Mouse (Mus musculus) layer of hippocampus, adult 8-10 months (tissue): ENCODE results near the gene Zfp426. TPM values are rescaled to one million over a fixed set of nuclear protein-coding genes. Genes with fewer than 3 reads are reported as not detected.
A peak's percentile ranks its signal among the peaks of the same experiment; 100 is the strongest.

Experiments used
- DNase-seq, 2 experiments: peaks; one replicate each; pipeline ENCODE4 v3.0.0; 2022; ENCODE audit warnings: low spot score in 2 of 2
- total RNA-seq, 4 experiments: library from RNA; stranded (reverse); gene quantifications; 2 replicates each; pipeline ENCODE4 v1.2.4; 2022

Gene Zfp426
- total RNA-seq, result 10 to 100 TPM; 26.3 to 34.1 (median 29.9) TPM

GRCm38 (mm10) chr9:20492527-20493233 is at the start of gene Zfp426:
Zfp426 (minus strand) TSS chr9:20492746.
- DNase-seq, result peak; percentile 75 to 83

DNA sequence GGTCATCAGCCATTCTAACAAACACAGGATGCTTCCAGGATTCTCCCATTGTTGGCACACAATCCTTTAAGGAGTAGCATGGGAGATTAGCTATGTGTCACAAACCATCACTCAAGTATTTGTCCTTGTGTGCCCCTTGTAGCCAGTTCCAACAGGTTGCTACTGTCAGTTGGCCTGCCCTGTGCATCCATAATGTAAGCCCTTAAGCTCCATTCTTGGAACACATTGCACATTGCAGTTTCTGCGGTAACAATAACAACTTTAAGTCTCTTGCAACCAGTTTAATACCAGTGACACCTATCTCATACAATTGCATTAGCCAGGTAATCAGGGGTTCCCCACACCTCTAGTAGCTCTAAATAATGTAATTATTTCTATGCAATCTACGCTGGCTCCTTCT is 44.1 kb upstream of the Zfp426 start:
- no peak for DNase-seq

DNA sequence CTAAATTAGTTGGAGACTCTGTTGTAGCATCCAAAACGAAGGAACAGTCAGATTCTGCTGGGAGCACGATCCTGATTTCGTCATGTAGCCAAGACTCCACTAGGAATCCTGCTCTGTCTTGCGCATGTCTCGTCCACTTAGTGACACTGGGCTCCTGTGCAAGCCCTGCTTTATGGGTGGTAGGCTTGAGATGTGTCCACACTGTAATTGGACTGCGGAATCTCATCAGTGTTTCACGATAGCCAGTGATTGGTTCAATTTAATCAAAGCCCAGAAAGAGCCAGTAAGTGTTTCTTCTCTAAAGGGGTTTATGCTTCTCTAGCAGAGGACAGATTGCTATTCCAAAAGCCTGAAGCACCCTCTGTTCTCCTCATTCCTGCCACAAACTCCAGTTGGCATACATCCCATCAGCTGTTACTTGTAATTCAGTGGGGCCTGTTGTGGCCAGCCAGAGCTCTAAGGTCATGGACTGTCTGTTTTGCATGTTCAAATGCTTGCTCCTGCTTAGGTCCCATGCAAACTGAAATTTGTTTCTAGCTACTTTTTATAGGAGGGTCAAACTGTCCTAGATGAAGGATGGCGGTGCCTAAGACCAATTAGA is 41.9 kb upstream of the Zfp426 start:
- DNase-seq, result peak in 1 of 2 experiments; percentile 14

- DNase-seq, result peak; percentile 85 to 90
Measured at GRCm38 (mm10) chr9:20521306-20521957, 28.9 kb upstream of the Zfp426 start, which contains the start of gene Zfp266. Zfp266 (minus strand) TSS chr9:20521417.

- DNase-seq, result no peak
Measured at GRCm38 (mm10) chr9:20520531-20521210, 28.1 kb upstream of the Zfp426 start.

DNA sequence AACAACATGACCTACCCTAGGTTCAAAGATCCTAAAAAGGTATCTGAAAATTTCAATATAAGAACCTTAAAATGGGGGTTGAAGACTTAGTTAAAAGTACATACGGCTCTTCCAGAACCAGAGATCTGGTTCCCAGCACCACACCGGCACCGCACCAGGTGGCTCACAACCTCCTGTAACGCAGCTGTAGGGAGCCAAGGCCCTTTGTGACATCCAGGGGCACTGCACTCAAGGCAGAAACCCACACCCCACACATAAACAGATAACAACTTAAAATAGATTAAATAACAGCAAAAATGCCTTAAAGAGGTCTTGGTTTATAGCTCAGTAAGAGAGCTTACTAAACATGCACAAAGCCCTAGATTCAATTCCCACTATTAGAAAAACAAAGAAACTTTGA is 27.4 kb upstream of the Zfp426 start:
- no peak for DNase-seq

DNA sequence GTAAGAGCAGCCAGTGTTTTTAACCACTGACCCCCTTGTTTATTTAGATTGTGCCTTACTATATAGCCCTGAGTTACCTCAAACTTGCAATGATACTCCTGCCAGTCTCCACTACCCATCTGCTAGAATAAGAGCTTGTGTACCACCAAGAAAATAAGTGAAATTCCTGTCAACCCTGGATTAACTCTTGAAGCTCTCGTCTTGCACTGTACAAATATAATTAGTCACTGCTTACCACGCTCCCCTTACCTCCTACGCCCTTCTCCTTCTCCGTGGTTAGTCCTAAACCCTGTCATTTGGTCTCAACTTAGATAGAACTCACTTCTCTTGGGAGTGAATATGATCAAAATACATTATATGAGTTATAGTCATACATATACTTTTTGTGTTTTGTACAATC is 26.2 kb upstream of the Zfp426 start:
- no peak for DNase-seq

GRCm38 (mm10) chr9:20517727-20518126 is 25.2 kb upstream of the Zfp426 start:
- DNase-seq, result no peak

- DNase-seq, result no peak
Measured at GRCm38 (mm10) chr9:20514016-20514415, 21.5 kb upstream of the Zfp426 start.

- no peak for DNase-seq
Measured at GRCm38 (mm10) chr9:20512714-20513113, 20.2 kb upstream of the Zfp426 start.

DNA sequence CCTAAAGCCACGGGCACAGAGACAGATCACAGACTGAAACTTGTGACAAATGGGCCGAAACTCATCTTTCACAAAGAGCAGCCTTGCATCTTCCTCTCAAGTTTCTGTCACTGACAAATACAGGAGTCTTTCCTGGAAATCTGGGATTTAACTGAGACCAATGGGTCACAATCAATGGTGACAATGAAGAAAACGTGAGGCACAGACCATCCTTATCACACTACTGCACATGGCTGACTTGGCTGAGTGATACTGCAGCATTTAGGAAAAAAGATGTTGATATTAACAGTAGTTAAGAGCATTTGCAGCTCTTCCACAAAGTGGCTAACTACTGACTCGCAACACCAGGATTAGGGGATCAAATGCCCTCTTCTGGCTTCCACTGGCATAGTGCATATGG is 19.1 kb upstream of the Zfp426 start:
- no peak for DNase-seq

DNA sequence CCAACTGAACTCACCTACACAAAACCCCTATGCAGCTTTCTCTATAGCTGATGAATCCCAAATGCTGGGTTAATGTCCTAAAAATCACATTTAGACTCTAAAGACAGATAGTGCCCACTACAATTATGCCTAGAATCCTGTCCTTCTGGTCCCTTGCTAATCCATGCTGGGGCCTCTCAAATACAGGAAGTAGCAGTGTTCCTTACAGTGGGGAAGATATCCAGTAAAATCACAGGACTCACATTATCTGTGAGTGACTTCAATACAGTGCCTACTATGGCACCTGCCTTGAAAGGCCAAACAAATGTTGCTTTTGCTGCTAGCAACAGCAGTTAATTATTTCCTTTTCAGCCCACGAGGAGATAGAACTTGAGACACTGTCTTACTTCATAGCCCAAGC is 17.8 kb upstream of the Zfp426 start:
- no peak for DNase-seq

- no peak for DNase-seq
Measured at GRCm38 (mm10) chr9:20509676-20510075, 17.1 kb upstream of the Zfp426 start.

GRCm38 (mm10) chr9:20504801-20505200 is 12.3 kb upstream of the Zfp426 start:
- DNase-seq, result no peak

GRCm38 (mm10) chr9:20493281-20493680 is 735 bp upstream of the Zfp426 start:
- DNase-seq, result peak in 1 of 2 experiments; percentile 11

- no peak for DNase-seq
Measured at GRCm38 (mm10) chr9:20491858-20492526, 554 bp downstream of the Zfp426 start.

DNA sequence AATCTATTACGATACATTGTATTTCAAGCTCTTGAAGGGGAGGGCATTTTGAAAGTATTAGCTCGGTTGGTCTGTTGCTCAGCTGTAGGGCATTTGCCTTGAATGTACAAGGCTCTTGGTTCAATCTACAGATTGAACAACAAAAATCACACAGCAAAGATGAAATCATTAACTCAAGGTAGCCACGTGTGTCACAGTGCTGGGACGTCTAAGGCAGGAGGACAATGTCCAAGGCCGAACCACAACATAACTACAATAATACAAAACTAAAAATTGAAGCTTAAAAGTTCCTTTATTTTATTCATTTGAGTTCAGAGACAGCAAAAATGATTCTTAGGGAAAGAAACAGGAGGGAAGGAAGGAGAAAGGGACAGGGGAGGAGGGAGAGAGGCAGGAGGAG is 3.0 kb downstream of the Zfp426 start:
- no peak for DNase-seq

DNA sequence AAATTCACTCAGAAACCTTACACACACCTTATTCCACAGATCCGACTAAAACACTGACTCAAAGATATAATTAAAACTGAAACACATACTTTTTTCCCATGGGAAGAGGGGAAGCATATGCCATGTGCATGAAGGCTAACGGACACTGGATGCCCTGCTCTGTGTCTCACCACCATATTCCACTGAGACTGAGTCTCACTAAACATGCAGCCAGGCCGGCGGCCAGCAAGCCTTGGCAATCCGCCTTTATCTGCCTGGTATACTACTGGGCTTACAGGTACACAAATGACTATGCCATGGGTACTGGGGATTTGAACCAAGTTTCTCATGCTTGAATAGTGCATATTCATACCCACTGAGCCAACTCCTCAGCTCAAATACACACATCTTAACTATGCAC is 13.2 kb downstream of the Zfp426 start:
- no peak for DNase-seq

- DNase-seq, result no peak
Measured at GRCm38 (mm10) chr9:20476632-20477031, 15.9 kb downstream of the Zfp426 start.

DNA sequence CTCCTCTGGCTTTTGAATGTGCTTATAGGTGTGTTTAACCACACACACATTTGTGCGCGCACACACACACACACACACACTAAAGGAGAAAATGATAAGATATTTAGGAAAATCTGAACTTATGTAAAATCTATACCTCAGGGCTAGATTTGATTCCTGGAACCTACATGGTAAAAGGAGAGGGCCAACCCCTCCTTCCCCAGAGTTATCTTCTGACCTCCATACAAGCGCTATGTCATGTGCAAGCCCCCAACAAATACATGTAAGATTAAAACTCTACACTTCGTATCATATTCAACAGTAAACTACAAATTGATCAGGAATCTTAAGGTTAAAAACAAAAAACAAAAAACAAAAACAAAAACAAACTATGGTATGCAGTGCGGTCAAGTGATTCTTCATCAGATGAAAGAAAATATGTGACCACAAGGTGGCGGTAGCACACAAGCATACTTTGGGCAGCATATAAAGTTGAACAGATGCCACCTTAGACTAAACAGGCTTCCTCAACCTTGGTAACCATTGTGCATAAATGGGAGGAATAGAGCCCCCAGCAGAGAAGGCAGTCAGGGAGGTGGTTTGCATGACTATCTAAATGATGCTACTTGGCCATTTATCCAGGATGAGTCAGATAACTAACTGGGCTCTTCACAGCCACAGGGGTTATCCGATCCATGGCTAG is 25.6 kb downstream of the Zfp426 start:
- peak; percentile 15 to 40 for DNase-seq
